Mouse (Mus musculus) neural tube, embryonic 14.5 days (tissue): ENCODE results near the gene Ptprs. TPM values are rescaled to one million over a fixed set of nuclear protein-coding genes. Genes with fewer than 3 reads are reported as not detected.

Experiments
- ATAC-seq: fragments of 200-750 bp; cut with Nextera tagmentation; 2 replicates; pipeline ENCODE4 v1.8.0; 2017; ENCODE audit warnings: low read depth, mild to moderate bottlenecking, moderate TSS enrichment, moderate library complexity
- H3K27ac ChIP-seq: fragments of 300-500 bp; sonication (generic); 2 replicates; pipeline ENCODE4 v1.5.1; 2014; ENCODE audit warnings: low read depth, mild to moderate bottlenecking, control low read depth, low read length, moderate library complexity, mixed read lengths
- H3K27me3 ChIP-seq: fragments of 300-500 bp; sonication (generic); 2 replicates; pipeline ENCODE4 v1.6.1; 2014; ENCODE audit warnings: low read length; ENCODE audit not compliant: control insufficient read depth, insufficient read depth
- H3K36me3 ChIP-seq: fragments of 300-500 bp; sonication (generic); 2 replicates; pipeline ENCODE4 v1.6.1; 2014; ENCODE audit warnings: low read length, mixed read lengths; ENCODE audit not compliant: control insufficient read depth, insufficient read depth
- H3K4me1 ChIP-seq: fragments of 300-500 bp; sonication (generic); 2 replicates; pipeline ENCODE4 v1.6.1; 2014; ENCODE audit warnings: low read length; ENCODE audit not compliant: control insufficient read depth, insufficient read depth
- H3K4me2 ChIP-seq: fragments of 300-500 bp; sonication (generic); 2 replicates; pipeline ENCODE4 v1.6.1; 2014; ENCODE audit warnings: mild to moderate bottlenecking, low read depth, low read length, control low read depth
- H3K4me3 ChIP-seq: fragments of 300-500 bp; sonication (generic); 2 replicates; pipeline ENCODE4 v1.5.1; 2014; ENCODE audit warnings: low read depth, low read length, control low read depth, mixed read lengths
- H3K9ac ChIP-seq: fragments of 300-500 bp; sonication (generic); replicated peaks from 2 replicates; pipeline ENCODE4 v1.6.1; 2014; ENCODE audit warnings: low read depth, mild to moderate bottlenecking, control low read depth, low read length, mixed read lengths
- H3K9me3 ChIP-seq: fragments of 300-500 bp; sonication (generic); 2 replicates; pipeline ENCODE4 v1.6.1; 2016; ENCODE audit warnings: low read length; ENCODE audit not compliant: control insufficient read depth
- WGBS: fragments of 180-500 bp; shearing (Covaris S2); extraction: QIAGEN DNeasy Blood & Tissue Kit; methylation state at CpG from one replicate; pipeline ENCODE4 v1.1.7; 2014; 5-methylcytosine and 5-hydroxymethylcytosine counted together
- polyA plus RNA-seq: library from polyadenylated mRNA; unstranded; fragments of >200 nt; fragmentation: Nextera tagmentation; extraction: Ambion mirVana; gene quantifications from 2 replicates; pipeline ENCODE4 v1.2.1, GENCODE M21; 2014

Ptprs gene
- polyA plus RNA-seq, 1 experiment from 2014 or later: 266 TPM

DNA sequence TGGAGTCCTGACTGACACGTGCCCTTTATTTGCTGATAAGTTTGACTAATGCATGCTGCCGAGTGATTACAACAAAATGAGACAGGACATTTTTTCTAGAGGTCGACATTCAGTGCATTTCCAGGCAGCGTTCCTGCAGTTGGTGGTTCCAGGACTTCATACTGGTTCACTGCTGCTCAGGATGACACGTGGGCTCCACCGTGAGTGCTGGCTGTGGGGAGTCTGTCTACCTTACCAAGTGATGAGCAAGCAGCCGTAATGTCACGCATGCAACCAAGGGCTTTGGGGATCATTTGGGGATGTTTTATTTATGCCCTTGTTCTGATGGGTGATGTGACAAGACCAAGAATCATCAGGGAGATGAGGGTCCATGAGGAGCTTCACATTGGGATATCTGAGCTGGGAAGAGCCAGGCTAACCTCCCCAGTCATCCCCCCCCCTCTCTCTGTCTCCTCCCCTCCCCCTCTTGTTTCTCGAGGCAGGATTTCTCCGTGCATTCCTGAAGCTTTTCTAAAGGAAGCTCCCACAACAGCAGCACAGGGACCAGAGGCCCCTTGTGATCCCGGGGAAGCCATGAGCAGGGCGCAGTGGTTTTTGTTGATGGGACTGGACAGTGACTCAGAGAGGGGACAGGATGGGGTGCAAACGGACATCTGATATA, 67.2 kb downstream of the Ptprs start:
- Histone ChIP-seq H3K27ac (peak overlapping the region; percentile 16; the same call in 1 of the 2 replicates), H3K9me3 (no peaks in the 10 kb centered on the region), H3K36me3 (peaks cover 35% of the 10 kb centered on the region), H3K4me2 (no peak overlapping the region), H3K4me3 (no peak overlapping the region), H3K9ac (no peak overlapping the region), H3K27me3 (no peaks in the 10 kb centered on the region), H3K4me1 (peaks cover 15% of the 10 kb centered on the region; the same call in 1 of the 2 replicates)
- 40% methylated on average over 13 of the region's 13 CpGs for WGBS
- no peak for ATAC-seq

DNA sequence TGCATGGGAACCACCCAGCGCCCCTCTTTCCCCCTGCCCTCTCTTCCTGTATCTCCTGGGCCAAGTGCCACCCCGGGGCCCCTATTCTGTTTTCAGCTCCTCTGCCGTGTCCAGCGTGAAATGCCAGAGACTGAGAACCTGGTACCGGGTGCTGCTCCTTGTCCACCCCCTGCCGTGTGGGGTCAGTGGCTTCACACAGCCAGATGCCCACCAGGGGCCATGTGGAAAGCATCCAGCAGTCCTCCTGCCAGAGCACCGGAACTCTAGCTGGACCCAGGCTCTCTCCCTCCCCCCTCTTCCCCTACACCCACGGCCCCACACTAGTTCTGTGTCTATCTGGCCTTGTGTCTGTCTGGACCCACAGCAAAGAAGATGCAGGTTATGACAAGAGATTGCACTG, 68.9 kb downstream of the Ptprs start:
- Histone ChIP-seq H3K27me3 (no peaks in the 10 kb centered on the region), H3K36me3 (peaks cover 25% of the 10 kb centered on the region), H3K4me1 (peaks cover 15% of the 10 kb centered on the region; the same call in 1 of the 2 replicates), H3K9me3 (no peaks in the 10 kb centered on the region), H3K27ac (peak overlapping the region; percentile 67), H3K4me3 (no peak overlapping the region), H3K4me2 (no peak overlapping the region), H3K9ac (no peak overlapping the region)
- WGBS: 42% methylated on average over 8 of the region's 8 CpGs
- no peak for ATAC-seq

- H3K27ac ChIP-seq: peak overlapping the region; percentile 67
- 50% methylated on average over 4 of the region's 4 CpGs for WGBS
These were observed 69.4 kb downstream of the Ptprs start for GRCm38 (mm10) chr17:56406878-56407277.

GRCm38 (mm10) chr17:56405856-56406840, 70.1 kb downstream of the Ptprs start:
- H3K4me1 ChIP-seq: peaks cover 15% of the 10 kb centered on the region; the same call in 1 of the 2 replicates
- no peaks in the 10 kb centered on the region for H3K9me3 ChIP-seq
- H3K9ac ChIP-seq: no peak overlapping the region
- no peak overlapping the region for H3K4me2 ChIP-seq
- ATAC-seq: no peak
- no peak overlapping the region for H3K4me3 ChIP-seq
- WGBS: 79% methylated on average over 14 of the region's 14 CpGs
- peaks cover 27% of the 10 kb centered on the region for H3K36me3 ChIP-seq
- no peak overlapping the region for H3K27ac ChIP-seq
- H3K27me3 ChIP-seq: no peaks in the 10 kb centered on the region

More at GRCm38 (mm10) chr17:56406878-56407277, 69.4 kb downstream of the Ptprs start:
- ATAC-seq: no peak
- no peak overlapping the region for H3K9ac ChIP-seq
- H3K9me3 ChIP-seq: no peaks in the 10 kb centered on the region
- H3K27me3 ChIP-seq: no peaks in the 10 kb centered on the region
- H3K4me3 ChIP-seq: no peak overlapping the region
- H3K4me2 ChIP-seq: no peak overlapping the region
- H3K36me3 ChIP-seq: peaks cover 25% of the 10 kb centered on the region
- peaks cover 15% of the 10 kb centered on the region; the same call in 1 of the 2 replicates for H3K4me1 ChIP-seq

DNA sequence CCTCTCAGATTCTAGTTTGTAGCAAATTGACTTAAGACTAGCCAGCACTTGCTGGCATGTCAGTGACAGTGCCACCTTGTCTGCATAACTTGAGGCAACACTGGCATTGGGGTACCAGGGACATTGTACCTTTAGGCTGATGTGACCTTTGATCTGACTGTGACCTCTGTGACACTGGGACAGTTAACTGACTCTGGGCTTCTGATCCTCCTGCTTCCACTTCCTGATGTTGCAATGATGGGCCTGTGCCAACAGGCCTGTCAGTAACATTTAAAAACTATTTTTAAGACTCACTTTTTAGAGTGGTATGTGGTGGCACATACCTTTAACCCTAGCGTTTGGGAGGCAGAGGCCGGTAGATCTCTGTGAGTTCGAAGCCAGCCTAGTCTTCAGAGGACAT, 70.9 kb downstream of the Ptprs start:
- Histone ChIP-seq H3K27ac (no peak overlapping the region), H3K27me3 (no peaks in the 10 kb centered on the region), H3K4me1 (peaks cover 15% of the 10 kb centered on the region; the same call in 1 of the 2 replicates), H3K9ac (no peak overlapping the region), H3K4me2 (no peak overlapping the region), H3K36me3 (peaks cover 27% of the 10 kb centered on the region), H3K4me3 (no peak overlapping the region), H3K9me3 (no peaks in the 10 kb centered on the region)
- ATAC-seq: no peak
- WGBS: 96% methylated on average over 3 of the region's 3 CpGs

DNA sequence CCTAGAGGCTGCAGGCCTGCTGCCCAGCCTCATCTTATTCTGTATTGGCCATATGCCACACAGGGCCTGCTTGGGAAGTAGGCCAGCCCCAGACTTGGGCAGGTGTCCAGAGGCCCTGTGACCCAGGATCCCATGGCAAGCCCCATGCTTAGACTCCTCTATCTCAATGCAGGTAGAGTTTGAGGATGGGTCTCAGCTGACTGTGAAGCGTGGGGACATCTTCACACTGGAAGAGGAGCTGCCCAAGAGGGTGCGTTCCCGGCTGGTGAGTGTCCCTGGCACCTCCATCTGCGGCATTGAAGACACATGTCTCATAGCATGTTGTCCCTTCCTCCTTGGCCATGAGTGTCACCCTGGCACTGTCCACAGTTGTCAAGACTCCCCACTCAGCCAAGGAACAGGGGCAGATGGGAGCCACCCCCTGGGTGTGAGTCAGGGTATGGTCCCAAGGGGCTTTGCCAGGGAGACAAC, 75.2 kb downstream of the Ptprs start:
- no peak for ATAC-seq

DNA sequence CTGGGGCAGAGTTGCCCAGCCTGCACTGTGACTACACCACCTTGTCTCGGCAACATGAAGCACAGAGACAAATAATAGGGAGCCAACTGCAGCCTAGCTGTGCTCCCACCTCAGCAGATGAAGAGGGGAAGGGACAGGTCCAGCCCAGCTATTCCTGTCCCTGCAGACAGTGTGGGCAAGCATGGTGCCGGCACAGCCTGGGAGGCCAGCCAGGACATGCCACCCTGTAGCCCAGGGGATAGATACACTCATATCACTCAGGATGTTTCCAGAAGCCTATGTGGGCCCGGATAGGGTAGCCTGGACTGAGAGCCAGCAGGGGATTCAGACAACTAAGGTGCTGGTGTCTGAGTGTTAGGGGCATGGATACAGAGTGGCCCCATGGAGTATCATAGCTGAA, 76.1 kb downstream of the Ptprs start:
- Histone ChIP-seq H3K9me3 (no peaks in the 10 kb centered on the region), H3K27me3 (no peaks in the 10 kb centered on the region), H3K4me1 (no peaks in the 10 kb centered on the region), H3K9ac (no peak overlapping the region), H3K27ac (no peak overlapping the region), H3K36me3 (peaks cover 69% of the 10 kb centered on the region), H3K4me3 (no peak overlapping the region), H3K4me2 (no peak overlapping the region)
- no peak for ATAC-seq
- WGBS: 92% methylated on average over 3 of the region's 3 CpGs

More for the DNA sequence above, 75.2 kb downstream of the Ptprs start:
- Histone ChIP-seq H3K4me3 (no peak overlapping the region), H3K9ac (no peak overlapping the region), H3K27ac (no peak overlapping the region), H3K4me1 (no peaks in the 10 kb centered on the region), H3K4me2 (no peak overlapping the region), H3K9me3 (no peaks in the 10 kb centered on the region), H3K36me3 (peaks cover 66% of the 10 kb centered on the region), H3K27me3 (no peaks in the 10 kb centered on the region)
- 93% methylated on average over 4 of the region's 4 CpGs for WGBS

- H3K36me3 ChIP-seq: peaks cover 66% of the 10 kb centered on the region
- H3K27ac ChIP-seq: no peak overlapping the region
- H3K9me3 ChIP-seq: no peaks in the 10 kb centered on the region
- no peak overlapping the region for H3K4me2 ChIP-seq
- H3K4me1 ChIP-seq: no peaks in the 10 kb centered on the region
- ATAC-seq: no peak
- H3K4me3 ChIP-seq: no peak overlapping the region
- no peak overlapping the region for H3K9ac ChIP-seq
- WGBS: 97% methylated on average over 6 of the region's 6 CpGs
- no peaks in the 10 kb centered on the region for H3K27me3 ChIP-seq
These were observed 80.2 kb downstream of the Ptprs start for GRCm38 (mm10) chr17:56396051-56396450.

GRCm38 (mm10) chr17:56393889-56394288, 82.4 kb downstream of the Ptprs start:
- Histone ChIP-seq H3K4me1 (no peaks in the 10 kb centered on the region), H3K36me3 (peaks cover 64% of the 10 kb centered on the region), H3K9ac (no peak overlapping the region), H3K4me3 (no peak overlapping the region), H3K27me3 (no peaks in the 10 kb centered on the region), H3K9me3 (no peaks in the 10 kb centered on the region), H3K27ac (no peak overlapping the region), H3K4me2 (no peak overlapping the region)
- ATAC-seq: no peak
- WGBS: 95% methylated on average over 10 of the region's 10 CpGs
